Mouse (Mus musculus) embryonic facial prominence, embryonic 10.5 days (tissue): ENCODE measurements around the gene Myt1l. TPM values are rescaled to one million over a fixed set of nuclear protein-coding genes. Genes with fewer than 3 reads are reported as not detected.
A peak's percentile ranks its signal among the peaks of the same experiment; 100 is the strongest.

Experiments
- DNase-seq: peaks from one replicate; pipeline ENCODE4 v3.0.0-alpha.2; 2017; ENCODE audit warnings: low spot score
- H3K27ac ChIP-seq: fragments of 300-500 bp; sonication (generic); replicated peaks from 2 replicates; pipeline ENCODE4 v1.5.1; 2016; ENCODE audit warnings: mild to moderate bottlenecking
- H3K27me3 ChIP-seq: fragments of 300-500 bp; sonication (generic); replicated peaks from 2 replicates; pipeline ENCODE4 v1.6.1; 2016; ENCODE audit warnings: low read depth, mild to moderate bottlenecking; ENCODE audit not compliant: poor library complexity, severe bottlenecking
- H3K36me3 ChIP-seq: fragments of 300-500 bp; sonication (generic); replicated peaks from 2 replicates; pipeline ENCODE4 v1.6.1; 2016; ENCODE audit warnings: mild to moderate bottlenecking, moderate library complexity
- H3K4me1 ChIP-seq: fragments of 300-500 bp; sonication (generic); 2 replicates; pipeline ENCODE4 v1.6.1; 2016
- H3K4me3 ChIP-seq: fragments of 300-500 bp; sonication (generic); 2 replicates; pipeline ENCODE4 v1.5.1; 2016; ENCODE audit warnings: mild to moderate bottlenecking, moderate library complexity
- H3K9me3 ChIP-seq: fragments of 300-500 bp; sonication (generic); 2 replicates; pipeline ENCODE4 v1.6.1; 2016; ENCODE audit warnings: mild to moderate bottlenecking
- WGBS: fragments of 180-500 bp; shearing (Covaris S2); methylation state at CpG from one replicate; pipeline ENCODE4 v1.1.7; 2016; 5-methylcytosine and 5-hydroxymethylcytosine counted together
- polyA plus RNA-seq: library from polyadenylated mRNA; unstranded; fragments of >200 nt; fragmentation: Nextera tagmentation; extraction: Ambion mirVana; gene quantifications from 2 replicates; pipeline ENCODE4 v1.2.1, GENCODE M21; 2016

Myt1l gene
- 1.7 and 3.6 TPM in 2 replicates for polyA plus RNA-seq

GRCm38 (mm10) chr12:29528031-29528771 is at the start of gene Myt1l:
Gene Myt1l (plus strand): TSS chr12:29528384.
- Histone ChIP-seq H3K4me3 (peak within 1 kb of the TSS; percentile 53), H3K27me3 (peaks cover 46% of the 10 kb centered on the region), H3K4me1 (peaks cover 20% of the 10 kb centered on the region), H3K9me3 (no peaks in the 10 kb centered on the region), H3K27ac (peak within 1 kb of the TSS; percentile 54), H3K36me3 (no peaks in the 10 kb centered on the region)
- 20% methylated on average over 13 of the region's 13 CpGs for WGBS
- DNase-seq, result no peak

GRCm38 (mm10) chr12:29486424-29487035 is 41.7 kb upstream of the Myt1l start:
- Histone ChIP-seq H3K4me1 (no peaks in the 10 kb centered on the region), H3K4me3 (no peak overlapping the region), H3K9me3 (no peaks in the 10 kb centered on the region), H3K27me3 (no peaks in the 10 kb centered on the region), H3K36me3 (no peaks in the 10 kb centered on the region), H3K27ac (no peak overlapping the region)
- 92% methylated on average over 10 of the region's 10 CpGs for WGBS
- DNase-seq, result no peak

GRCm38 (mm10) chr12:29526236-29526644 is 1.9 kb upstream of the Myt1l start:
- peak; percentile 20 for DNase-seq
- H3K27ac ChIP-seq, result 0 out of 2 replicates have a peak overlapping the region, but pooled peaks have one; percentile 44
- 9% methylated on average over 6 of the region's 6 CpGs for WGBS
- peak overlapping the region; percentile 36 for H3K4me3 ChIP-seq
- no peaks in the 10 kb centered on the region for H3K9me3 ChIP-seq
- peaks cover 29% of the 10 kb centered on the region for H3K27me3 ChIP-seq
- H3K36me3 ChIP-seq, result no peaks in the 10 kb centered on the region
- peaks cover 16% of the 10 kb centered on the region for H3K4me1 ChIP-seq

GRCm38 (mm10) chr12:29527048-29527761 is 979 bp upstream of the Myt1l start:
- H3K27me3 ChIP-seq, result peaks cover 36% of the 10 kb centered on the region
- no peaks in the 10 kb centered on the region for H3K36me3 ChIP-seq
- peak; percentile 56 for DNase-seq
- WGBS, result under 1% methylated on average over 27 of the region's 27 CpGs
- H3K9me3 ChIP-seq, result no peaks in the 10 kb centered on the region
- peaks cover 16% of the 10 kb centered on the region for H3K4me1 ChIP-seq
- peak overlapping the region; percentile 53 for H3K4me3 ChIP-seq
- H3K27ac ChIP-seq, result peak overlapping the region; percentile 52

- H3K9me3 ChIP-seq, result no peaks in the 10 kb centered on the region
- H3K4me1 ChIP-seq, result peaks cover 37% of the 10 kb centered on the region
- peaks cover 67% of the 10 kb centered on the region for H3K27me3 ChIP-seq
- H3K36me3 ChIP-seq, result no peaks in the 10 kb centered on the region
- peak; percentile 81 for DNase-seq
- WGBS, result 8% methylated on average over 6 of the region's 6 CpGs
- no peak overlapping the region for H3K27ac ChIP-seq
- H3K4me3 ChIP-seq, result no peak overlapping the region
These were observed 2.1 kb downstream of the Myt1l start for GRCm38 (mm10) chr12:29530241-29530725.

- no peaks in the 10 kb centered on the region for H3K36me3 ChIP-seq
- peaks cover 36% of the 10 kb centered on the region for H3K4me1 ChIP-seq
- DNase-seq, result no peak
- WGBS, result 83% methylated on average over 7 of the region's 7 CpGs
- no peak overlapping the region for H3K27ac ChIP-seq
- H3K4me3 ChIP-seq, result no peak overlapping the region
- no peaks in the 10 kb centered on the region for H3K9me3 ChIP-seq
- H3K27me3 ChIP-seq, result peaks cover 72% of the 10 kb centered on the region
These were observed 2.6 kb downstream of the Myt1l start for GRCm38 (mm10) chr12:29530823-29531222.

GRCm38 (mm10) chr12:29533071-29533876 is 5.1 kb downstream of the Myt1l start:
- H3K27ac ChIP-seq, result no peak overlapping the region
- DNase-seq, result no peak
- H3K4me3 ChIP-seq, result no peak overlapping the region
- no peaks in the 10 kb centered on the region for H3K36me3 ChIP-seq
- no peaks in the 10 kb centered on the region for H3K9me3 ChIP-seq
- 22% methylated on average over 14 of the region's 14 CpGs for WGBS
- peaks cover 21% of the 10 kb centered on the region for H3K4me1 ChIP-seq
- peaks cover 77% of the 10 kb centered on the region for H3K27me3 ChIP-seq

GRCm38 (mm10) chr12:29534326-29534725 is 6.1 kb downstream of the Myt1l start:
- Histone ChIP-seq H3K9me3 (no peaks in the 10 kb centered on the region), H3K36me3 (no peaks in the 10 kb centered on the region), H3K27me3 (peaks cover 72% of the 10 kb centered on the region), H3K4me3 (peak overlapping the region; percentile 52), H3K27ac (0 out of 2 replicates have a peak overlapping the region, but pooled peaks have one; percentile 35), H3K4me1 (peaks cover 21% of the 10 kb centered on the region)
- 3% methylated on average over 6 of the region's 6 CpGs for WGBS
- DNase-seq, result no peak

- DNase-seq, result peak; percentile 50
- 1% methylated on average over 25 of the region's 25 CpGs for WGBS
- Histone ChIP-seq H3K4me3 (peak overlapping the region; percentile 52), H3K9me3 (no peaks in the 10 kb centered on the region), H3K27ac (peak overlapping the region; percentile 35; the same call in 1 of the 2 replicates), H3K36me3 (no peaks in the 10 kb centered on the region), H3K27me3 (peaks cover 72% of the 10 kb centered on the region), H3K4me1 (peaks cover 21% of the 10 kb centered on the region)
These were observed 6.6 kb downstream of the Myt1l start for GRCm38 (mm10) chr12:29534761-29535300.

GRCm38 (mm10) chr12:29537916-29538315 is 9.7 kb downstream of the Myt1l start:
- Histone ChIP-seq H3K36me3 (no peaks in the 10 kb centered on the region), H3K9me3 (no peaks in the 10 kb centered on the region), H3K4me1 (peaks cover 20% of the 10 kb centered on the region), H3K4me3 (no peak overlapping the region), H3K27ac (no peak overlapping the region), H3K27me3 (peaks cover 57% of the 10 kb centered on the region)
- no peak for DNase-seq
- WGBS, result 53% methylated on average over 5 of the region's 5 CpGs

GRCm38 (mm10) chr12:29538456-29538855 is 10.3 kb downstream of the Myt1l start:
- peaks cover 52% of the 10 kb centered on the region for H3K27me3 ChIP-seq
- WGBS, result 76% methylated on average over 11 of the region's 11 CpGs
- no peak for DNase-seq
- peaks cover 15% of the 10 kb centered on the region for H3K4me1 ChIP-seq
- H3K27ac ChIP-seq, result no peak overlapping the region
- H3K36me3 ChIP-seq, result no peaks in the 10 kb centered on the region
- H3K4me3 ChIP-seq, result no peak overlapping the region
- H3K9me3 ChIP-seq, result no peaks in the 10 kb centered on the region
